Mouse (Mus musculus) kidney, embryonic 15.5 days (tissue): ENCODE measurements at regions not wholly inside any gene's neighbourhood (a gene's known extent, or its start where the extent isn't known, plus 50 kb on each side); places are given as distances from the start of the nearest gene placed in this dataset.

Experiments used
- ATAC-seq: fragments of 200-750 bp; cut with Nextera tagmentation; replicated peaks from 2 replicates; pipeline ENCODE4 v1.8.0; 2017; ENCODE audit warnings: moderate TSS enrichment; ENCODE audit not compliant: low FRiP score
- H3K27ac ChIP-seq: fragments of 300-500 bp; sonication (generic); 2 replicates; pipeline ENCODE4 v1.5.1; 2015; ENCODE audit warnings: mild to moderate bottlenecking, inconsistent platforms
- H3K27me3 ChIP-seq: fragments of 300-500 bp; sonication (generic); 2 replicates; pipeline ENCODE4 v1.6.1; 2015; ENCODE audit warnings: inconsistent platforms
- H3K36me3 ChIP-seq: fragments of 300-500 bp; sonication (generic); 2 replicates; pipeline ENCODE4 v1.6.1; 2015; ENCODE audit warnings: inconsistent platforms
- H3K4me1 ChIP-seq: fragments of 300-500 bp; sonication (generic); 2 replicates; pipeline ENCODE4 v1.6.1; 2015; ENCODE audit warnings: inconsistent platforms
- H3K4me2 ChIP-seq: fragments of 300-500 bp; sonication (generic); 2 replicates; pipeline ENCODE4 v1.6.1; 2015; ENCODE audit warnings: moderate library complexity, mild to moderate bottlenecking, inconsistent platforms
- H3K4me3 ChIP-seq: fragments of 300-500 bp; sonication (generic); replicated peaks from 2 replicates; pipeline ENCODE4 v1.5.1; 2015; ENCODE audit warnings: mild to moderate bottlenecking, inconsistent platforms
- H3K9ac ChIP-seq: fragments of 300-500 bp; sonication (generic); 2 replicates; pipeline ENCODE4 v1.6.1; 2015; ENCODE audit warnings: mild to moderate bottlenecking, inconsistent platforms
- H3K9me3 ChIP-seq: fragments of 300-500 bp; sonication (generic); replicated peaks from 2 replicates; pipeline ENCODE4 v1.6.1; 2016; ENCODE audit warnings: inconsistent platforms
- WGBS: fragments of 180-500 bp; shearing (Covaris S2); methylation state at CpG from one replicate; pipeline ENCODE4 v1.1.7; 2015; ENCODE audit warnings: mixed read lengths; 5-methylcytosine and 5-hydroxymethylcytosine counted together

DNA sequence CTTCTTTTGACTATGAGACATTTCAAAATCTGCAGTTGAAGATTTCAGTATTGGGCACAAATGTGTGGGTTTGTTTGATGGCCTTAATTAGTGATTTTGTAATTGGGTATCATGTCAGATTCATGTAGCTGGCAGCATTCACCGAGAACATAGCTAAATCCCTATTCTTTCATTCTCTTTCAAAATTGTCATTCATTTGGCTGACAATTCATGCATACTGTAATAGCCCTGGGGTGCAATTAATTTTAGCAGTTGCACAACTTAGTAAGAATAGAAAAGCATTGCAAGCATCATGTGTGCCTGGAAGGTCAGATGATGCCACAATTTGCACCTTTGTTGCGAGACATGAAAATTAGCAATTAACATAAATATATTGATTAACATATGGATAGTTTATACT is 248.0 kb downstream of the Etv1 start:
- Histone ChIP-seq H3K9ac (no peak overlapping the region), H3K4me2 (no peak overlapping the region), H3K27ac (no peak overlapping the region), H3K36me3 (no peaks in the 10 kb centered on the region), H3K27me3 (no peaks in the 10 kb centered on the region), H3K4me1 (no peaks in the 10 kb centered on the region), H3K9me3 (no peaks in the 10 kb centered on the region), H3K4me3 (no peak overlapping the region)
- no peak for ATAC-seq
- WGBS = 81% methylated on average over 2 of the region's 2 CpGs

DNA sequence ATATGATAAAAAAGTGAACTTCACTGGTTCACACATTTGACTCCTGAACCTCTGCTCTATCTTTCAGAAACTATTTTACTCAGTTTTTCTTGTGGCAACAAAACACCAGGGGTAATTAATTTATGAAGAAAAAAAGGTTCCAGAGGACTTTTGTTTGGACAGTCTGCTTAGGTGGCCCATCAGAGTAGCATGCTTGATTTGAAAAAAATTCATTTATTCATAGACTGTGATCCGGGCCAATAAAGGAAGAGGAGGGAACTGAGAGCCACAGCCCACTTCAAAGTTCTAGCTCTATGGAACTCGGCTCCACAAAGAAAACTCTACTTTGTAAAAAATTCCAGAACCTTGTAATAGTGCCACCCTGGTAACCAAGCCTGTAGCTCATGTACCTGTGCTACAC is 248.8 kb downstream of the Etv1 start:
- H3K4me3 ChIP-seq = no peak overlapping the region
- H3K9ac ChIP-seq = no peak overlapping the region
- WGBS = 78% methylated on average over 2 of the region's 2 CpGs
- H3K4me2 ChIP-seq = no peak overlapping the region
- no peaks in the 10 kb centered on the region for H3K4me1 ChIP-seq
- ATAC-seq = no peak
- no peaks in the 10 kb centered on the region for H3K9me3 ChIP-seq
- no peaks in the 10 kb centered on the region for H3K36me3 ChIP-seq
- H3K27ac ChIP-seq = no peak overlapping the region
- H3K27me3 ChIP-seq = no peaks in the 10 kb centered on the region

DNA sequence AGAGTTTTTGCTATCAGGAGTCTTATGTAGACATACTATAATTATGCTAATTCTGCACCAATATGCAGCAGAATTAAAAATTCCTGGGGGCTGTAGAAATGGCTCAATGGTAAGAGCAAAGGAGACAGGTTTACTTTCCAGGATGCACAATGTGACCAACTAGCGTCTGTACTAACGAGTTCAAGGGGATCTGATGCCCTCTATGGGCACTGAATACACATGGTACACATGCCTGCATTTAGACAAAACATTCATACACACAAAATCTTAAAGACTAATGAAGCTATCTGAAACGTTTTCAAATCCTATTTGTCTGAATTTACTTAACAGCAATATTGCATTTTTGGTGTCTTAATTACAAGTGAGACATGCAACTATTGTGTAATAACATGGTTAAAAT is 254.8 kb downstream of the Etv1 start:
- no peaks in the 10 kb centered on the region for H3K9me3 ChIP-seq
- H3K27ac ChIP-seq = no peak overlapping the region
- 80% methylated on average over 3 of the region's 3 CpGs for WGBS
- H3K27me3 ChIP-seq = no peaks in the 10 kb centered on the region
- no peak overlapping the region for H3K4me3 ChIP-seq
- no peak overlapping the region for H3K9ac ChIP-seq
- no peak for ATAC-seq
- no peaks in the 10 kb centered on the region for H3K4me1 ChIP-seq
- no peaks in the 10 kb centered on the region for H3K36me3 ChIP-seq
- no peak overlapping the region for H3K4me2 ChIP-seq

DNA sequence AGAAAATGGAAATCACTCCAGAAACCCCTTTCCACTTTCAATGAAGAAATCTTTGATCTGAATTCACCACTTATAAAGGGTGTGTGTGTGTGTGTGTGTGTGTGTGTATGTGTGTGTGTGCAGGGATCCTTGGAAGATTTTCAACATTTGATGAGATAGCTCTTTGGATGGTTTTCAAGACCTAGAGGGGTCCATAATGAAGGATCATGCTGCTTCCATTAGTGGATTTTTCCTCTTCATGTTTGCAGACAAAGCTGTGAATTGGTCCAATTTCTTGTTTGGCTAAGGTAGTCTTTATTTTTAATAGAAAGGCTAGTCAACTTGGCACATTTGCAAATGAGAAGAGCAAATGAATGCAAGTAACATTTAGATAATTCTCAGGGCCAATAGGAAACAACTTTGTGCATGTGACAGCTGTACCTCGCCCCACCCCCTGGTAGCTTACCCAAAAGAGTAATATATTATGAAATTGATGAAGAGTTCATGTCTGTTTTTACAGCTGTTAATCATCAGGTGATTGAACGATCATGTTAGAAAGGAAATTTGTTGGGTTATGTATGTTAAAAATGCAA is 257.4 kb downstream of the Etv1 start:
- Histone ChIP-seq H3K4me2 (no peak overlapping the region), H3K4me1 (no peaks in the 10 kb centered on the region), H3K4me3 (no peak overlapping the region), H3K9ac (no peak overlapping the region), H3K27me3 (no peaks in the 10 kb centered on the region), H3K9me3 (no peaks in the 10 kb centered on the region), H3K27ac (no peak overlapping the region), H3K36me3 (no peaks in the 10 kb centered on the region)
- ATAC-seq = no peak
- 79% methylated on average over 2 of the region's 2 CpGs for WGBS

GRCm38 (mm10) chr12:39038077-39038476 is 258.9 kb downstream of the Etv1 start:
- no peaks in the 10 kb centered on the region for H3K27me3 ChIP-seq
- H3K9ac ChIP-seq = no peak overlapping the region
- H3K9me3 ChIP-seq = no peaks in the 10 kb centered on the region
- H3K36me3 ChIP-seq = no peaks in the 10 kb centered on the region
- WGBS = 89% methylated on average over 3 of the region's 3 CpGs
- no peaks in the 10 kb centered on the region for H3K4me1 ChIP-seq
- H3K4me3 ChIP-seq = no peak overlapping the region
- H3K27ac ChIP-seq = no peak overlapping the region
- H3K4me2 ChIP-seq = no peak overlapping the region
- ATAC-seq = no peak

- Histone ChIP-seq H3K9me3 (no peaks in the 10 kb centered on the region), H3K4me1 (no peaks in the 10 kb centered on the region), H3K4me2 (no peak overlapping the region), H3K27ac (no peak overlapping the region), H3K9ac (no peak overlapping the region), H3K27me3 (no peaks in the 10 kb centered on the region), H3K36me3 (no peaks in the 10 kb centered on the region), H3K4me3 (no peak overlapping the region)
- 32% methylated on average over 2 of the region's 2 CpGs for WGBS
- ATAC-seq = no peak
Observed at GRCm38 (mm10) chr12:39038656-39039055, 259.5 kb downstream of the Etv1 start.

- Histone ChIP-seq H3K4me3 (no peak overlapping the region), H3K4me1 (no peaks in the 10 kb centered on the region), H3K36me3 (no peaks in the 10 kb centered on the region), H3K4me2 (no peak overlapping the region), H3K27me3 (no peaks in the 10 kb centered on the region), H3K9me3 (no peaks in the 10 kb centered on the region), H3K9ac (no peak overlapping the region), H3K27ac (no peak overlapping the region)
- ATAC-seq = no peak
Observed at GRCm38 (mm10) chr12:39047126-39047525, 267.9 kb downstream of the Etv1 start.

- H3K4me2 ChIP-seq = no peak overlapping the region
- 71% methylated on average over 6 of the region's 6 CpGs for WGBS
- no peak overlapping the region for H3K9ac ChIP-seq
Observed at GRCm38 (mm10) chr12:39048441-39048840, 269.3 kb downstream of the Etv1 start.

GRCm38 (mm10) chr12:39048958-39049357 is 269.8 kb downstream of the Etv1 start:
- Histone ChIP-seq H3K4me1 (no peaks in the 10 kb centered on the region), H3K4me3 (no peak overlapping the region), H3K27me3 (no peaks in the 10 kb centered on the region), H3K9me3 (no peaks in the 10 kb centered on the region), H3K27ac (no peak overlapping the region), H3K9ac (no peak overlapping the region), H3K36me3 (no peaks in the 10 kb centered on the region), H3K4me2 (no peak overlapping the region)
- WGBS = 78% methylated on average over 1 of the region's 1 CpGs
- ATAC-seq = no peak

More at GRCm38 (mm10) chr12:39048441-39048840, 269.3 kb downstream of the Etv1 start:
- Histone ChIP-seq H3K9me3 (no peaks in the 10 kb centered on the region), H3K36me3 (no peaks in the 10 kb centered on the region), H3K4me3 (no peak overlapping the region), H3K27ac (no peak overlapping the region), H3K27me3 (no peaks in the 10 kb centered on the region), H3K4me1 (no peaks in the 10 kb centered on the region)
- no peak for ATAC-seq

GRCm38 (mm10) chr12:39070331-39071045 is 291.3 kb downstream of the Etv1 start:
- ATAC-seq = no peak

DNA sequence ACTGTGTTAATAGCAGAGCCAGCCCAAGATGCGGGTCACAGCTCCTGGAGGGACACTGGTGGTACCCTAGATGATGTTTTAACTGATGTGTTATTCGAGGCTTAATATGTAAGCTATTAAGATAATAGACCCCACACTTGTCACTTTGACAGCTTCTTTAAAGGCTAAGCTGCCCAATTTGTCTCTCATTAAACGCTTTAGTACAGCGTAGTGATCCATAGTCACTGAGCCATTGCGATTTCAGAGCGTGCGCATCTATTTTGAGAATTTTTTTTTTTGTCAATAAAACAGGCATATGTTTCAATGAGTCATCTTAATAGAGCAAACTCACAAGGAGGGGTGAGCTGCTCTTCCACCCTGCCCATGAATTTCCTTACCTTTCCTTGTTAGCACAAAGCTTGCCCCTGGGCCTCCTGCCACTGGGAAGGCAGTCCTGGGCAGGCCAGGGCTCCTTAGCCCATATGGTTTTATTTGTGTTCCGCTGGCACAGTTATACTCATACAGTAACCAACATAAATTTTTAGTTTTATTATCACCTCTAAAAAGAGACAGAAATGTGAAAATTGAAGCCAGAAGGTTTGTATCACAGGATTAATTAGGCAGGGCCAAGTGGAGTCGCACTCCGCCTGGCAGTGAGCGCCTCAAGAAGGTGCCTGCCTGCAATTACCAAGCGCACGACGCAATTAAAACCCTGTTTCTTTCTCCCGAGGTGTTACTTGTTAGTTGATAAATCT is 294.3 kb downstream of the Etv1 start:
- H3K9me3 ChIP-seq = no peaks in the 10 kb centered on the region
- H3K4me3 ChIP-seq = no peak overlapping the region
- no peak overlapping the region for H3K27ac ChIP-seq
- H3K4me2 ChIP-seq = no peak overlapping the region
- H3K4me1 ChIP-seq = no peaks in the 10 kb centered on the region
- H3K36me3 ChIP-seq = no peaks in the 10 kb centered on the region
- no peaks in the 10 kb centered on the region for H3K27me3 ChIP-seq
- 58% methylated on average over 15 of the region's 15 CpGs for WGBS
- ATAC-seq = no peak
- H3K9ac ChIP-seq = no peak overlapping the region

More at GRCm38 (mm10) chr12:39070331-39071045, 291.3 kb downstream of the Etv1 start:
- 88% methylated on average over 4 of the region's 4 CpGs for WGBS
- Histone ChIP-seq H3K9ac (no peak overlapping the region), H3K4me1 (no peaks in the 10 kb centered on the region), H3K27me3 (no peaks in the 10 kb centered on the region), H3K9me3 (no peaks in the 10 kb centered on the region), H3K36me3 (no peaks in the 10 kb centered on the region), H3K27ac (no peak overlapping the region), H3K4me3 (no peak overlapping the region), H3K4me2 (no peak overlapping the region)

DNA sequence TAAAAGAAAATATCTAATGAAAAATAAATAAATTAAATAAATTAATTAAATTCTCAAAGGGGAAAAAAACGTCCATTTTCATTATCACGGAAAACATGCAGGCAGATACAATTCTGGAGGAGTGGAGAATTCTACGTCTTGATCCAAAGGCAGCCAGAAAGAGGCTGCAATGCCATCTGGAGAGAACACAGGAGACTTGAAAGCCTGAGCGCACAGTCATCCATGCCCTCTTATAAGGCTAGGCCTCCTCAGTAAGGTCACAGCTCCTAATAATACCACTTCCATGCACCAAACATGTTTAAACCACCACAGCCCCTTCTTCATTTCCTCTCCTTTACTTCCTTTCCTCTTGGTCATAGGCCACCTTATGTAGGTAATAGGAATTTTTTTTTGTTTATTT is 307.1 kb downstream of the Etv1 start:
- no peaks in the 10 kb centered on the region for H3K4me1 ChIP-seq
- H3K36me3 ChIP-seq = no peaks in the 10 kb centered on the region
- H3K9ac ChIP-seq = no peak overlapping the region
- no peak for ATAC-seq
- H3K4me3 ChIP-seq = no peak overlapping the region
- no peak overlapping the region for H3K27ac ChIP-seq
- 90% methylated on average over 4 of the region's 4 CpGs for WGBS
- no peaks in the 10 kb centered on the region for H3K9me3 ChIP-seq
- no peaks in the 10 kb centered on the region for H3K27me3 ChIP-seq
- no peak overlapping the region for H3K4me2 ChIP-seq
